Mouse (Mus musculus): ENCODE measurements around the gene Napa. TPM values are rescaled to one million over a fixed set of nuclear protein-coding genes. Genes with fewer than 3 reads are reported as not detected.

Gene Napa
- polyA plus RNA-seq, 1 experiment from 2014 or later = 252 TPM

- 83% methylated on average over 8 of the region's 8 CpGs for WGBS
Measured at GRCm38 (mm10) chr7:16156105-16156714, 58.0 kb downstream of the Napa start.

GRCm38 (mm10) chr7:16158735-16159134, 60.5 kb downstream of the Napa start:
- no peaks in the 10 kb centered on the region for H3K27me3 ChIP-seq (ENCODE audit: control insufficient read depth, insufficient read depth, low read length)
- ATAC-seq (ENCODE audit: low read depth) = peak; percentile 18; the same call in 1 of the 2 replicates
- 16% methylated on average over 39 of the region's 39 CpGs for WGBS
- H3K9me3 ChIP-seq (ENCODE audit: control insufficient read depth, low read length) = no peaks in the 10 kb centered on the region
- 0 out of 2 replicates have a peak overlapping the region, but pooled peaks have one; percentile 16 for H3K4me2 ChIP-seq (ENCODE audit: low read depth, low read length)
- H3K36me3 ChIP-seq (ENCODE audit: control insufficient read depth, insufficient read depth, low read length) = 0 out of 2 replicates have a peak, but pooled peaks cover 2% of the 10 kb centered on the region
- peaks cover 2% of the 10 kb centered on the region; the same call in 1 of the 2 replicates for H3K4me1 ChIP-seq (ENCODE audit: control insufficient read depth, insufficient read depth, low read length)
- no peak overlapping the region for H3K27ac ChIP-seq (ENCODE audit: low read depth, low read length)
- H3K4me3 ChIP-seq (ENCODE audit: low read depth, low read length) = no peak overlapping the region
- peak overlapping the region; percentile 34 for H3K9ac ChIP-seq (replicated peaks; ENCODE audit: low read depth, low read length)

More at GRCm38 (mm10) chr7:16156105-16156714, 58.0 kb downstream of the Napa start:
- Histone ChIP-seq H3K4me3 (ENCODE audit: low read depth, low read length) (no peak overlapping the region), H3K36me3 (ENCODE audit: control insufficient read depth, insufficient read depth, low read length) (0 out of 2 replicates have a peak, but pooled peaks cover 2% of the 10 kb centered on the region), H3K9ac (replicated peaks; ENCODE audit: low read depth, low read length) (no peak overlapping the region), H3K9me3 (ENCODE audit: control insufficient read depth, low read length) (no peaks in the 10 kb centered on the region), H3K4me2 (ENCODE audit: low read depth, low read length) (no peak overlapping the region), H3K27me3 (ENCODE audit: control insufficient read depth, insufficient read depth, low read length) (no peaks in the 10 kb centered on the region), H3K27ac (ENCODE audit: low read depth, low read length) (no peak overlapping the region), H3K4me1 (ENCODE audit: control insufficient read depth, insufficient read depth, low read length) (peaks cover 2% of the 10 kb centered on the region; the same call in 1 of the 2 replicates)
- no peak for ATAC-seq (ENCODE audit: low read depth)

- Histone ChIP-seq H3K27me3 (ENCODE audit: control insufficient read depth, insufficient read depth, low read length) (no peaks in the 10 kb centered on the region), H3K9ac (replicated peaks; ENCODE audit: low read depth, low read length) (no peak overlapping the region), H3K4me1 (ENCODE audit: control insufficient read depth, insufficient read depth, low read length) (peaks cover 2% of the 10 kb centered on the region; the same call in 1 of the 2 replicates), H3K9me3 (ENCODE audit: control insufficient read depth, low read length) (no peaks in the 10 kb centered on the region), H3K27ac (ENCODE audit: low read depth, low read length) (no peak overlapping the region), H3K4me3 (ENCODE audit: low read depth, low read length) (no peak overlapping the region), H3K4me2 (ENCODE audit: low read depth, low read length) (no peak overlapping the region), H3K36me3 (ENCODE audit: control insufficient read depth, insufficient read depth, low read length) (0 out of 2 replicates have a peak, but pooled peaks cover 2% of the 10 kb centered on the region)
- 79% methylated on average over 3 of the region's 3 CpGs for WGBS
- ATAC-seq (ENCODE audit: low read depth) = no peak
Measured at GRCm38 (mm10) chr7:16160702-16161101, 62.4 kb downstream of the Napa start.

GRCm38 (mm10) chr7:16161302-16161701, 63.0 kb downstream of the Napa start:
- WGBS = 91% methylated on average over 9 of the region's 9 CpGs
- H3K27me3 ChIP-seq (ENCODE audit: control insufficient read depth, insufficient read depth, low read length) = no peaks in the 10 kb centered on the region
- H3K9ac ChIP-seq (replicated peaks; ENCODE audit: low read depth, low read length) = no peak overlapping the region
- H3K4me3 ChIP-seq (ENCODE audit: low read depth, low read length) = no peak overlapping the region
- peaks cover 2% of the 10 kb centered on the region; the same call in 1 of the 2 replicates for H3K4me1 ChIP-seq (ENCODE audit: control insufficient read depth, insufficient read depth, low read length)
- no peak overlapping the region for H3K27ac ChIP-seq (ENCODE audit: low read depth, low read length)
- H3K4me2 ChIP-seq (ENCODE audit: low read depth, low read length) = no peak overlapping the region
- ATAC-seq (ENCODE audit: low read depth) = no peak
- H3K36me3 ChIP-seq (ENCODE audit: control insufficient read depth, insufficient read depth, low read length) = 0 out of 2 replicates have a peak, but pooled peaks cover 2% of the 10 kb centered on the region
- H3K9me3 ChIP-seq (ENCODE audit: control insufficient read depth, low read length) = no peaks in the 10 kb centered on the region

- Histone ChIP-seq H3K4me1 (ENCODE audit: control insufficient read depth, insufficient read depth, low read length) (peaks cover 2% of the 10 kb centered on the region; the same call in 1 of the 2 replicates), H3K9ac (replicated peaks; ENCODE audit: low read depth, low read length) (no peak overlapping the region), H3K27ac (ENCODE audit: low read depth, low read length) (no peak overlapping the region), H3K36me3 (ENCODE audit: control insufficient read depth, insufficient read depth, low read length) (0 out of 2 replicates have a peak, but pooled peaks cover 2% of the 10 kb centered on the region), H3K9me3 (ENCODE audit: control insufficient read depth, low read length) (no peaks in the 10 kb centered on the region), H3K27me3 (ENCODE audit: control insufficient read depth, insufficient read depth, low read length) (no peaks in the 10 kb centered on the region), H3K4me3 (ENCODE audit: low read depth, low read length) (no peak overlapping the region), H3K4me2 (ENCODE audit: low read depth, low read length) (no peak overlapping the region)
- no peak for ATAC-seq (ENCODE audit: low read depth)
- 72% methylated on average over 7 of the region's 7 CpGs for WGBS
Measured at GRCm38 (mm10) chr7:16162036-16162435, 63.8 kb downstream of the Napa start.

Other genes with a start within 250 kb of the Napa start
- not detected in 2 replicates for gene Crx, start 218.5 kb upstream of the Napa start, polyA plus RNA-seq (2014; fragmentation: Nextera tagmentation; extraction: Ambion mirVana)
- not detected in 2 replicates for gene Crxos, start 215.8 kb upstream of the Napa start, polyA plus RNA-seq (2014; fragmentation: Nextera tagmentation; extraction: Ambion mirVana)
- gene Selenow, start 176.1 kb upstream of the Napa start, polyA plus RNA-seq (2014; fragmentation: Nextera tagmentation; extraction: Ambion mirVana) = 1,481 and 1,546 TPM in 2 replicates
- gene Nop53, start 152.4 kb upstream of the Napa start, polyA plus RNA-seq (2014; fragmentation: Nextera tagmentation; extraction: Ambion mirVana) = 99.9 and 122 TPM in 2 replicates
- gene Ehd2, start 130.9 kb upstream of the Napa start, polyA plus RNA-seq (2014; fragmentation: Nextera tagmentation; extraction: Ambion mirVana) = 3.2 and 5.5 TPM in 2 replicates
- 8.6 and 9.6 TPM in 2 replicates for gene Bicra, start 50.5 kb upstream of the Napa start, polyA plus RNA-seq (2014; fragmentation: Nextera tagmentation; extraction: Ambion mirVana)
- gene Zfp541, start 36.6 kb upstream of the Napa start, polyA plus RNA-seq (2014; fragmentation: Nextera tagmentation; extraction: Ambion mirVana) = 0.07 and 0.10 TPM in 2 replicates
- 39.0 and 39.5 TPM in 2 replicates for gene Kptn, start 21.4 kb downstream of the Napa start, polyA plus RNA-seq (2014; fragmentation: Nextera tagmentation; extraction: Ambion mirVana)
- 1.5 and 2.0 TPM in 2 replicates for gene Slc8a2, start 31.4 kb downstream of the Napa start, polyA plus RNA-seq (2014; fragmentation: Nextera tagmentation; extraction: Ambion mirVana)
- gene Meis3, start 76.6 kb downstream of the Napa start, polyA plus RNA-seq (2014; fragmentation: Nextera tagmentation; extraction: Ambion mirVana) = 122 and 127 TPM in 2 replicates
- gene Dhx34, start 123.6 kb downstream of the Napa start, polyA plus RNA-seq (2014; fragmentation: Nextera tagmentation; extraction: Ambion mirVana) = 6.8 and 8.6 TPM in 2 replicates
- 0.05 and 0.10 TPM in 2 replicates for gene C5ar2, start 145.7 kb downstream of the Napa start, polyA plus RNA-seq (2014; fragmentation: Nextera tagmentation; extraction: Ambion mirVana)
- 0.83 and 2.6 TPM in 2 replicates for gene C5ar1, start 161.1 kb downstream of the Napa start, polyA plus RNA-seq (2014; fragmentation: Nextera tagmentation; extraction: Ambion mirVana)
- 45.1 and 58.6 TPM in 2 replicates for gene Inafm1, start 175.2 kb downstream of the Napa start, polyA plus RNA-seq (2014; fragmentation: Nextera tagmentation; extraction: Ambion mirVana)
- 14.8 and 15.8 TPM in 2 replicates for gene Ccdc9, start 188.3 kb downstream of the Napa start, polyA plus RNA-seq (2014; fragmentation: Nextera tagmentation; extraction: Ambion mirVana)
- 13.7 and 19.7 TPM in 2 replicates for gene Bbc3, start 209.9 kb downstream of the Napa start, polyA plus RNA-seq (2014; fragmentation: Nextera tagmentation; extraction: Ambion mirVana)

Measured in neural tube, embryonic 14.5 days (tissue).